Mouse (Mus musculus) MEL (cell line): ENCODE measurements around the gene 1700012P22Rik.

Experiments used
- EP300 ChIP-seq, 2 experiments: IDR thresholded peaks; 2 replicates each; pipeline ENCODE4 v1.6.1; 2011; ENCODE audit warnings: improper control_type of control experiment in 2 of 2, low read length in 2 of 2, low read depth in 1 of 2, mild to moderate bottlenecking in 1 of 2
- NELFE ChIP-seq: IDR thresholded peaks from 2 replicates; pipeline ENCODE4 v1.6.1; 2011; ENCODE audit warnings: low read depth, low read length, improper control_type of control experiment

- TF ChIP-seq NELFE: no peak
- no peak for TF ChIP-seq EP300 (IDR thresholded peaks at IDR 0.05; ENCODE audit: low read depth in 1 of 2, low read length in 2 of 2)
These were observed 25.1 kb upstream of the 1700012P22Rik start, which contains the start of gene Aadacl3 for GRCm38 (mm10) chr4:144463656-144464055.
